Mouse (Mus musculus) kidney, postnatal 0 days (tissue): ENCODE results near the gene Prdx1. TPM values are rescaled to one million over a fixed set of nuclear protein-coding genes. Genes with fewer than 3 reads are reported as not detected.
"Not testable (repeated sequence)": the region's sequence is repeated elsewhere in the genome, so short reads cannot be mapped to it uniquely, and the experiment has no call there.

Experiments
- ATAC-seq: fragments of 200-750 bp; cut with Nextera tagmentation; replicated peaks from 2 replicates; pipeline ENCODE4 v1.8.0; 2017; ENCODE audit warnings: low read depth, moderate number of reproducible peaks, moderate TSS enrichment, moderate library complexity; ENCODE audit not compliant: low FRiP score
- DNase-seq: peaks from one replicate; pipeline ENCODE4 v3.0.0-alpha.2; 2016; ENCODE audit warnings: low spot score
- H3K27ac ChIP-seq: fragments of 300-500 bp; sonication (generic); 2 replicates; pipeline ENCODE4 v1.5.1; 2014; ENCODE audit warnings: mild to moderate bottlenecking
- H3K27me3 ChIP-seq: fragments of 300-500 bp; sonication (generic); 2 replicates; pipeline ENCODE4 v1.6.1; 2014; ENCODE audit warnings: low read length, mixed read lengths; ENCODE audit not compliant: insufficient read depth
- H3K36me3 ChIP-seq: fragments of 300-500 bp; sonication (generic); 2 replicates; pipeline ENCODE4 v1.6.1; 2014; ENCODE audit warnings: low read length, mixed read lengths; ENCODE audit not compliant: insufficient read depth
- H3K4me1 ChIP-seq: fragments of 300-500 bp; sonication (generic); replicated peaks from 2 replicates; pipeline ENCODE4 v1.6.1; 2014; ENCODE audit warnings: antibody characterized with exemption, low read length, mixed read lengths; ENCODE audit not compliant: insufficient read depth
- H3K4me2 ChIP-seq: fragments of 300-500 bp; sonication (generic); 2 replicates; pipeline ENCODE4 v1.6.1; 2014; ENCODE audit warnings: mild to moderate bottlenecking, low read length, moderate library complexity, mixed read lengths
- H3K4me3 ChIP-seq: fragments of 300-500 bp; sonication (generic); replicated peaks from 2 replicates; pipeline ENCODE4 v1.5.1; 2014; ENCODE audit warnings: low read depth, low read length
- H3K9ac ChIP-seq: fragments of 300-500 bp; sonication (generic); 2 replicates; pipeline ENCODE4 v1.6.1; 2014; ENCODE audit warnings: low read depth, low read length
- H3K9me3 ChIP-seq: fragments of 300-500 bp; sonication (generic); replicated peaks from 2 replicates; pipeline ENCODE4 v1.6.1; 2016; ENCODE audit warnings: low read length, inconsistent platforms, mixed read lengths
- CTCF ChIP-seq: IDR thresholded peaks from 2 replicates; pipeline ENCODE4 v1.5.1; 2016; ENCODE audit warnings: antibody characterized with exemption, low read depth, mild to moderate bottlenecking, moderate library complexity
- WGBS: fragments of 180-500 bp; shearing (Covaris S2); extraction: QIAGEN DNeasy Blood & Tissue Kit; methylation state at CpG from one replicate; pipeline ENCODE4 v1.1.7; 2014; 5-methylcytosine and 5-hydroxymethylcytosine counted together
- polyA plus RNA-seq: library from polyadenylated mRNA; unstranded; fragments of >200 nt; fragmentation: Nextera tagmentation; extraction: Ambion mirVana; gene quantifications from 2 replicates; pipeline ENCODE4 v1.2.1, GENCODE M21; 2015

Gene Prdx1
- polyA plus RNA-seq, 1 experiment from 2014 or later, result 2,104 TPM

- no peak overlapping the region for H3K9ac ChIP-seq
- H3K9me3 ChIP-seq, result no peaks in the 10 kb centered on the region
- H3K4me3 ChIP-seq, result no peak overlapping the region
- 53% methylated on average over 3 of the region's 3 CpGs for WGBS
- no peak for ATAC-seq
- H3K27me3 ChIP-seq, result no peaks in the 10 kb centered on the region
- H3K4me1 ChIP-seq, result no peaks in the 10 kb centered on the region
- H3K4me2 ChIP-seq, result no peak overlapping the region
- H3K36me3 ChIP-seq, result no peaks in the 10 kb centered on the region
- no peak for DNase-seq
- TF ChIP-seq CTCF, result no peak
- no peak overlapping the region for H3K27ac ChIP-seq
Measured at GRCm38 (mm10) chr4:116657971-116658370, 27.4 kb upstream of the Prdx1 start.

DNA sequence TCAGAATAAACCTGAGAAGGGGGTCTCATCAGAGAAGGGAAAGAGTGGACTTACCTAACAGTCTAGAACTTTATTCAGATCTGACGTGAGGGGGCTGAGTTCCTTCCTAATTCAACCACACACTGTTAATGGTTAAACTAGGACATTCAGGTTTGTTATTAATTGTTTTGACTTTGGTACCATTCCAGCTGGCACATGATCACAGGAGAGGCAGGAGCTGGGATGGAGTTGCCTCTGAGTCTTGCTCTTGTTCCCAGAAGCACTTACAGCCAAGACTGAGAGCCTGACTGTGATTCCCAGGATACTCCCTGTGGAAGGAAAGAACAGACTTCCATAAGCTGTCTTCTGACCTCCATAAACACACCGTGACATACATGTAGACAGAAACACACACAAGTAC, 25.9 kb upstream of the Prdx1 start:
- DNase-seq, result peak; percentile 66
- Histone ChIP-seq H3K27ac (peak overlapping the region; percentile 58; the same call in 1 of the 2 replicates), H3K9ac (no peak overlapping the region), H3K4me2 (no peak overlapping the region; the same call in 1 of the 2 replicates), H3K27me3 (no peaks in the 10 kb centered on the region), H3K9me3 (no peaks in the 10 kb centered on the region), H3K4me3 (no peak overlapping the region), H3K36me3 (no peaks in the 10 kb centered on the region), H3K4me1 (no peaks in the 10 kb centered on the region)
- ATAC-seq, result peak; percentile 70
- WGBS, result 28% methylated on average over 2 of the region's 2 CpGs
- no peak for TF ChIP-seq CTCF

DNA sequence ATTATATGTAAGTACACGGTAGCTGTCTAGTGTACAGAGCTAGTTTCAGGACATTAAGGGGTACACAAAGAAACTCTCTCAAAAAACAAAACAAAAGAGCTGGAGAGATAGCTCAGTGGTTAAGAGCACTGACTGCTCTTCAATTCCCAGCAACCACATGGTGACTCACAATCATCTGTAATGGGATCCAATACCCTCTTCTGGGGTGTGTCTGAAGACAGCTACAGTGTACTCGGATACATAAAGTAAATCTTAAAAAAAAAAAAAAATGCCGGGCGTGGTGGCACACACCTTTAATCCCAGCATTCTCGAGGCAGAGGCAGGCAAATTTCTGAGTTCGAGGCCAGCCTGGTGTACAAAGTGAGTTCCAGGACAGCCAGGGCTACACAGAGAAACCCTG, 25.4 kb upstream of the Prdx1 start:
- H3K9ac ChIP-seq, H3K4me1 ChIP-seq, ATAC-seq, H3K4me2 ChIP-seq, H3K27me3 ChIP-seq, H3K36me3 ChIP-seq, DNase-seq, H3K4me3 ChIP-seq, H3K9me3 ChIP-seq: not testable (repeated sequence)
- peak overlapping the region; percentile 58; the same call in 1 of the 2 replicates for H3K27ac ChIP-seq
- WGBS, result 79% methylated on average over 6 of the region's 6 CpGs

DNA sequence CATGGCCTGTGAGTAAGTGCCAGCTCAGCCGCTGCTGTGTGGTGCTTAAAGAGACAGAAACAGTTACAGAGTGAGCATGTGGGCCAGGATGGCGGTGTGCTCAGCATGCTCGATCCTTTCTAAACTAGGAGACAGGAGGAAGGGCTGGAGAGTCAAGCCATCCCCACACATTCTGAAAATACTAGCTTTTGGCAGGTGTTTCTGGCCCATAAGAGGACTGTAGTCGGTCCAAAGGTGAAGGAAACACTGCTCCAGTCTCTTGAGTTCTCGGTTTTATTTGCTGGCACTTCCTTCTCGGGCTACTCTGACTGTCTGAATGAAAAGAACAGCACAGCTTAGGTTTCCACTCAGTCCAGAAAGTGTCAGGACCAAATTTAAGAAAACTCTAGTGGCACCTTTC, 24.5 kb upstream of the Prdx1 start:
- H3K27ac ChIP-seq, result peak overlapping the region; percentile 14; the same call in 1 of the 2 replicates
- no peaks in the 10 kb centered on the region for H3K36me3 ChIP-seq
- DNase-seq (no peak), ATAC-seq (no peak)
- H3K4me3 ChIP-seq, result no peak overlapping the region
- no peaks in the 10 kb centered on the region for H3K27me3 ChIP-seq
- no peak overlapping the region for H3K4me2 ChIP-seq
- 71% methylated on average over 6 of the region's 6 CpGs for WGBS
- no peaks in the 10 kb centered on the region for H3K9me3 ChIP-seq
- no peak for TF ChIP-seq CTCF
- no peak overlapping the region for H3K9ac ChIP-seq
- no peaks in the 10 kb centered on the region for H3K4me1 ChIP-seq

DNA sequence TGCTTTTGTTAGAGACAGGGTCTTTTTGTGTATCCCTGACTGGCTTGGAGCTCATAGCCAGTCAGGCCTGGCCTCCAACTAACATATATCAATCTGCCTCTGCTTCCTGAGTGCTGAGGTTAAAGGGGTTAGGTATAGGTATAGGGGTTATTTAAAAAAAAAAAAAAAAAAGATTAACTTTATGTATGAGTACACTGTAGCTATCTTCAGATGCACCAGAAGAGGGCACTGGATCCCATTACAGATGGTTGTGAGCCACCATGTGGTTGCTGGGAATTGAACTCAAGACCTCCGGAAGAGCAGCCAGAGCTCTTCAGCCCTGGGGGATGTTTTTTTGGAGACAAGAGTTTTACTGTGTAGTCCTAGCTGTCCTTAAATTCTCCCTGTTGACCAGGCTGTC, 23.3 kb upstream of the Prdx1 start:
- H3K27ac ChIP-seq, result no peak overlapping the region
- H3K4me1 ChIP-seq, result no peaks in the 10 kb centered on the region
- H3K4me2 ChIP-seq, result no peak overlapping the region
- no peaks in the 10 kb centered on the region for H3K27me3 ChIP-seq
- H3K9me3 ChIP-seq, result no peaks in the 10 kb centered on the region
- no peak overlapping the region for H3K9ac ChIP-seq
- ATAC-seq, result no peak
- H3K36me3 ChIP-seq, result no peaks in the 10 kb centered on the region
- 86% methylated on average over 1 of the region's 1 CpGs for WGBS
- TF ChIP-seq CTCF, result no peak
- DNase-seq, result no peak
- no peak overlapping the region for H3K4me3 ChIP-seq

DNA sequence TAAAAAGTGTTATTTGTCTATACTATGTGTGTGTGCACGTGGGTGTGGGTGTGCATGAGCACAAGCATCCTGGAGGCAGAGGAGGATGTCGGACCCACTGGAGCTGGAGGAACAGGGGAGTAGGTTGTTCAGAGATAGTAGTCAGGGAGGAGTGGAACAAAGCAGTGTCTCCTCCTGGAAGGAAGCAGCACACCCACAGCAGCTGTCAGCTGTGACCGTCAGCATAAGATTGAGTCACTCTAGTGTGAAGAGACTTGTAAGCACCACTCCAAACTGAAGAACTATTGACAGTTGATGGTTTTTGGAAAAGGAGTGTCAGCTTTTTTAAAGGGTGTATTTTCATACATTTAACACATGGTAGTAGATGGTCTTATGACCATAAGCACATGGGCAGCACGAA, 18.7 kb upstream of the Prdx1 start:
- Histone ChIP-seq H3K9ac (no peak overlapping the region), H3K27ac (no peak overlapping the region), H3K4me1 (no peaks in the 10 kb centered on the region), H3K9me3 (no peaks in the 10 kb centered on the region), H3K4me3 (no peak overlapping the region), H3K4me2 (no peak overlapping the region), H3K36me3 (no peaks in the 10 kb centered on the region), H3K27me3 (no peaks in the 10 kb centered on the region)
- TF ChIP-seq CTCF, result no peak
- peak; percentile 40; the same call in 1 of the 2 replicates for ATAC-seq
- DNase-seq, result no peak
- 56% methylated on average over 4 of the region's 4 CpGs for WGBS

GRCm38 (mm10) chr4:116668145-116668544, 17.2 kb upstream of the Prdx1 start:
- H3K4me2 ChIP-seq, result no peak overlapping the region
- ATAC-seq (no peak), DNase-seq (no peak)
- H3K27me3 ChIP-seq, result no peaks in the 10 kb centered on the region
- WGBS, result 50% methylated on average over 3 of the region's 3 CpGs
- TF ChIP-seq CTCF, result no peak
- H3K36me3 ChIP-seq, result no peaks in the 10 kb centered on the region
- H3K9me3 ChIP-seq, result no peaks in the 10 kb centered on the region
- 0 out of 2 replicates have a peak overlapping the region, but pooled peaks have one; percentile 26 for H3K27ac ChIP-seq
- H3K4me3 ChIP-seq, result no peak overlapping the region
- no peak overlapping the region for H3K9ac ChIP-seq
- no peaks in the 10 kb centered on the region for H3K4me1 ChIP-seq
